Mouse (Mus musculus) regulatory T cell (primary cell): ENCODE results near the gene Spata13.

Source experiments
- in situ Hi-C: fragments of 300-600 bp; cut with MboI, MseI; formaldehyde crosslinking; loops from one replicate; pipeline ENCODE4 v1.15.1; 2025; ENCODE audit warnings: high pct_unique_total_duplicates

The Spata13 gene

DNA sequence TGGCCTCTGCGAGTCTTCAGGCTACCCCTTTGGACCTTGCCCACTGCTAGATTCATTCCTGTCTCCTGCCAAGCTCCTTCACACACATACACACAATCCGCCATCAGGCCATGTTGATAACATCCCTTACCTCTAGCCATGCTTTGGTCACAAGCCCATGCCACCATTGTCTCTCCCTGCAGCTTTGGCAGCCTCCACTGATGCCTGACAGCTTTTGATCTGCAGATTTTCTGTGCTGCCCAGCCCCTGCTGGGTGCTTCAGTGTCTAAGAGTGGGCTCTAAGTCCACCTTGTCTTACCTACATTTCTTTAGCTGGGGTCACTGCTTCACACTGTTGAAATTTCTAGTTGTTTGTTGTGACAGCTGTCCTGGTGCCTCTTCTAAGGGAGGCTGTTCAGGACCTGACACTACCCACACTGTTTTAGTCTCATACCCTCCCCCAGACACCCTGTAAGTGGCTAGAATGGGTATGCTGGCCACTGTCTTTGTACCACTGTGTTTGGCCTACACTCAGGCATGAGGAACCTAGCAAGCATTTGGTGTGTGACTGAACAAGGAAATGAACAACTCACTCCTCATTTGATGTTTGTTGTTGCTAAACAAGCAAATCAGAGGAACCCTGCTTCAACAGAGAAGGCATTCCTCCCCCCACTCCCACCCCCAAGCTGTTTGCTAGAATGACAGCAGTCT lies 43.0 kb downstream of the Spata13 start:
- in situ Hi-C loops, result no loop called here

DNA sequence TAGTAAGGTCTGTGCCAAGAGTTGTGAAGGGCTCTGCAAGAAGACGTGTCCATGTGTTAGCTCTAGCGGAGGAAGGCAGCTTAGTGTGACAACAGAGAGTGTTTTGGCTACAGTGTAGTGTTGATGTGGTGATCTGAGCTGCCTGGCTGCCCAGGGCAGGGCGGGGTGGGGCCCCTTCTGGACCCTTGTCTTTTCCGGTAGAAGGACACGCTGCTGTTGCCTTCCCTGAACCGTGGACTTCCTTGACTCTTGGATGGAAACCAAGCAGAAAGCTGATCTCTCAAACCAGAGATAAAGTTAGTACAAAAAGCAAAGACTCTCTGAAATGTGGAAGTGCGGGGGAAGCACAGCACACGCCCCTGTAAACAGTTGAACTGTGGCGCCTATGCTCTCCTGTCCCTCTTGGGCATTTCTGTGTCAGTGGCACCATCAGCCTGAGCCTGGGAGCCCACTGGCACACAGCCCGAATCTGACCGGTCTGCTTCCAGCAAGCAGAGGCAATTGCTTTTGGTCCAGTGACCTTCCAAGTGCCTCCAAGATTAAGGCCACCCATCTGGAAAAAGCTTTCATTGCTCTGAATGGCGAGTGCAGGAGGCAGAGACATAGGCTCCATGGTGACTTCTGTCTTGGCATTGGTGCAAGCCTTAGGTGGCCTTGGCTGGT lies 48.7 kb downstream of the Spata13 start:
- in situ Hi-C loops, result no loop called here

DNA sequence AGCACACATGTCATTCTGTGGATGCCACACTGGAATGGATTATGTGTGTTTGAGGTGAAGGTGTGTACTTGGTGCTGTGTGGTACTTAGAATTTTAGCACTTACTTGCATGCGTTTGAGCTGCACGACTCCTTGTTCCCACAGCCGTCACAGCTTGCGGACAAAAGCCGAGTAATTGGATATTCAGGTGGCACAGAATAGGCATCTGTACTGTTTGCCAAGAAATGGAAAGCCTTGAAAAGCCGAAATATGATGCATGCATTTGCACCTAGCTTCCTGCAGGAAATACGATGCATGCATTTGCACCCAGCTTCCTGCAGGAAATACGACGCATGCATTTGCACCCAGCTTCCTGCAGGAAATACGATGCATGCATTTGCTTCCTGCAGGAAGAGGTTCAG lies 50.2 kb downstream of the Spata13 start:
- in situ Hi-C loops, result no loop called here

DNA sequence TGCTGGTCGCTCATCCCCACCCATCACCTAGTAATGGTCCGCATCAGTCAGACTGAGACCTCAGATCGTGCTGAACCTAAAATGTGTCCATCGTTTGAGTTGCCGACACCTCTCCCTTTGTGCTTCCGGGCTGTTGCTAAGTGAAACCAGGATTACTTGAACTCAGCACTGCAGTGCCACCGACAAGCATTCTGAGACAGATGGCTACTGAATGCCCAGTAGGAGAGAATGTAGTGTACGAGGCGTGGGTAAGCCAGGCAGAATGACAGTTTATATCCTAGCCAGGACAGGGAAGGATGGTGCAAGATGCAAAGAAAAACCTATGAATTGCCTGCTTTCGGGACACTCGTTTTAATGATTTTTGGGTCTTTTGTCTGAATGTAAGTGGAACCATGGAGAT lies 52.9 kb downstream of the Spata13 start:
- in situ Hi-C loops, result no loop called here

DNA sequence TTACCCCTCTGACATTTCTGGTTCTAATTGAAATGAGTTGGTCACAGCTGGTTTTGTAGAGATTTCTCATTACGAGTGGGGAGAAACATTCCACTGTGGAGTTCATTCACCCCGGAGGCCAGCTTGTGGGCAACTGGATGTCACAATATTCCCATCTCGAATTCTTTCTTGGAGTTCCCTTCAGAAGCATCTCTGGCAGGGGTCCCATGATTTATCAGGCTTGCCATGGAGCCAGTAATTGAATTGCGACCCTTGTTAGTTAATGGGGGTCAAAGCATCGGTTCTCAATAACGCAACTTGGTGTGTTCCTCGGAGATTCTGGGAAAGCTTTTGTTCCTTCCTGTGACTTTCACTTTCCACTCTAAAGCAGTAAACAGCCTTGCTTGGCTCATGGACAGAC lies 53.4 kb downstream of the Spata13 start:
- in situ Hi-C loops, result no loop called here

DNA sequence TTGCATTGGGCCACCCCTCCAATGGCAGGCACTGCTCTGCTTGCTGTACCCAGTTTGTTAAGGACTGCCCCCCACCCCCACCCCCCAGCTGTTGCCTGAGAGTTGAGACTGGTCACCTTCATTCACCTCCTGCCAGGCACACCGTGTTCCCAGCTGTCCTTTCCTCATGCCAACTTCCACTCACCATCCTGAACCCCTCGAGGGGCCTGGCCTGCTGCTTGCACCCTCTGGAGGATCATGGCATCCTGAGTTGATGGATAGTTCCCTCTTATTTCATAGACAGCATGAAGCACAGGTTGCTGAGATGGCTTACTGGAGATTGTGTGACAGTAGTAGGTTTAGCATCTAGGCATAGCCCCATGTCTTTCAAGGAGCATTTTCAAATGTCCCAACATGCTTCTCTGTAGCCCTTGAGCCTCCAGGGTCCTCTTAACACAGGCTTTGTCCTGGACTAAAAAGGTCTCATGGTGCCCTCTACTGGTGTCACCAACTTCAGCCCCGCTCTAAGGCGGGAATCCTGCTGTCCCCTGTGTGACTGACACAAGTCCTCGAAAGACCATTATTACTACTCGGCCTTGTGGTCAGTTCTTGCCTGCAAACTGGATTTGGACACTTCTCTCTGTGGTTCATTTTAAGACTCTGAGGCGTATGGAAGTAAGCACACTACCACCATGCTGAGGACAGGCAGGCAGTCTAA lies 54.9 kb downstream of the Spata13 start:
- in situ Hi-C loops, result no loop called here

DNA sequence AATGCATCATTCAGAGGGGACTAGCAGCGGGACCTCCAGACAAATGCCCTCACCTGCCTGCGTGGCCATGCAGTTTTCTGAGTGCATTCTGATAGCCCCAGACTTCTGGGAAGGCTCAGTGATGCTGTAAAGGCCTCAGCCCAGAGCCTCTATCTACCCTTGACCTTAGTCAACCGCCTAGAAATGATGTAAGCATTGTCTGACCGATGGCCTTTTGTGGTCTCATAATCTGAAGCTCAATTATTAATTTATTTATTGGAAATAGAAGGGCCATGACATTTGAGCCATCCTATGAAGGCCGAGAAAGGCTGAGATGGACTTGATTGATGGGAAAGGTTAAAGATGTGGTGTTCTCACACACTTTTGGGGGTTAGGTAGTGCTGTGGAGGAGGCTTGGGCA lies 56.0 kb downstream of the Spata13 start:
- in situ Hi-C loops, result loop anchor here (5.0 kb wide), 1 partner anchor 167 kb away; no protein-coding TSS in a partner anchor

DNA sequence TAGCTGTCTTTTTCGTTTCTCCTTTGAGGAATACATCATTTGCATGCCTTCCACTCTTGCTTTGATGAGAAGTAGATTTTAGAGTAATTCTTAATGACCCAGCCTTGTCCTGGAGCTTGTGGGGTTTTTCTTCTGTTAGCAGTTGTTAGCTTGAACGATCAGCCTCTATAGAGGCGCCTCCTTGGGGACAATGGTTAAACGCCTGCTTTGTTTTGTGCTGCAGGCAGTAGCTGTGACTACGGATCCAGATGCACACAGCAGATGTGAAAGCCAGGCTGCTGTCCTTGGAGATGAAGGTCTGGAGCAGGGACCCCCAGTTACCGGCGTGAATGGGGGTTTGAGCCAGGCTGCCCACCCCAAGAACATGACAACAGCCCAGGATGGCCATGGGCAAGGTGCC lies 56.8 kb downstream of the Spata13 start:
- in situ Hi-C loops, result loop anchor here (5.0 kb wide), 1 partner anchor 168 kb away; no protein-coding TSS in a partner anchor

DNA sequence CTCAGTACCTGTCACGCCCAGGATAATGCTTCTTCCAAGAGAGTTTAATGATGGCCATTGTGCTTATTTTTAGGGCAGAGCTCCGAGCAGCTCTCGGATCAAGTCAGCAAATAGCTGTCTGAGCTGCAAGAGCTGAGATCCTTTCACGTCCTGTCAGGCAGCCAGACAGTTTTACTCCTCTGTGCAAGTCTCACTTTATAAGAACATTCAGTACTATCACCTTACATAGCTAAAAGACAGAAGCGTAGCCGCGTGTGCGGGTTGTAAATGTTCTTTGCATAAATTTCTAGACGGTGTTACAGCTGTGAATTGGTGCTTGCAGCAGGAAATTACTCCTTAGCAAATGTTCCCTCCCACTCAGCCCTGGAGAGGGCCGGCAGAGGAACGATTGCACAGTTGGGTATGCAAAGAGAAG lies 59.3 kb downstream of the Spata13 start:
- in situ Hi-C loops, result loop anchor here (5.0 kb wide), 1 partner anchor 171 kb away; no protein-coding TSS in a partner anchor

DNA sequence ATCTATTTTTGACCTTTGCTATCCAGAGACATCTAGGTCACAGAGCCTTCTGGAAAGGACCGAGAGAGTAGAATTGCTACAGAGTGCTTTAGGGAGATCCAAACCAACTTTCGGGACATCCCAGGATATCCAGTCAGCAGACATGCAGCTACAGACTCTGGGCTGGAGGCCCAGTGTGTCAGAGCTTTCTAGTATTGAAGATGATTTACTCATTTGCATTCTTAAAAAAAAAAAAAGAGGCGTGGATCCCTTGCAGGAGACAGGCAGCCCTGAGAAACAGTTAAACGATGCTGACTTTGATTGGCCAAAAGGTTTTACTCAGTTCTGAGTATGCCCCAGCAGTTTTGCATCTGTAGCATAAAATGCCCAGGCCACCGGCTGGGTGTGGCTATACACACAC lies 59.9 kb downstream of the Spata13 start:
- in situ Hi-C loops, result loop anchor here (5.0 kb wide), 1 partner anchor 171 kb away; no protein-coding TSS in a partner anchor

DNA sequence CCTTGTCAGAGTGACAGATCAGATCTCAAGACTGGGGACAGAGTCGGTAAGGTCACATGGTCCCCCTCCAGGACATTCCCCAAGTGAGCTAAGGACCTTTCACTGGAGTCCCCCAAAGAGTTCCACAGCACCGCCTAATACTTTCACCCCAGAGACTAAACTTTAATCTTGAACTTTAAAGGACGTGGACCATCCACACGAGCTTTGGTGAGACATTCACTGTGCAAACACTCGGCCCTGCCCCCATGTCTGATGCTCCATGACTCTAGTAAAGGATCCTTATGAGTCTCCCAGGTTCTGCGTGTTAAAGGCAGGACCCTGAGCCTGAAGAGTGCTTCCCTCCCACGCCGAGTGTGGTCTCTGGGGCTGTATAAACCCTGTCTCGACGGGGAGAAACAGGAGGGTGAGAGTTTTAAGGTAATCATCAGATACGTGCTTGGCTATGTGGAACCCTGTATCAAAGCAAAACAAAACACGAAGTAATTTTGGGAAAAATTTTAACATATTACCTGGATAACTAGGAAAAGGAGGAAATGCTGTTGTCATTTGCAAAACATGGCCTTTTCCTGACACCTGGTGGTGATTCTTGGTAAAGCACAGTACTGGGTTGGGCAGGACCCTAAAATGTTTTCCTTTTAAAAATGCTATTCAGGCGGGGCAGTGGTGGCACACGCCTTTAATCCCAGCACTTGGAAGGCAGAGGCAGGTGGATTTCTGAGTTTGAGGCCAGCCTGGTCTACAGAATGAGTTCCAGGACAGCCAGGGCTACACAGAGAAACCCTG lies 60.6 kb downstream of the Spata13 start:
- in situ Hi-C loops, result loop anchor here (5.0 kb wide), 1 partner anchor 172 kb away; no protein-coding TSS in a partner anchor

DNA sequence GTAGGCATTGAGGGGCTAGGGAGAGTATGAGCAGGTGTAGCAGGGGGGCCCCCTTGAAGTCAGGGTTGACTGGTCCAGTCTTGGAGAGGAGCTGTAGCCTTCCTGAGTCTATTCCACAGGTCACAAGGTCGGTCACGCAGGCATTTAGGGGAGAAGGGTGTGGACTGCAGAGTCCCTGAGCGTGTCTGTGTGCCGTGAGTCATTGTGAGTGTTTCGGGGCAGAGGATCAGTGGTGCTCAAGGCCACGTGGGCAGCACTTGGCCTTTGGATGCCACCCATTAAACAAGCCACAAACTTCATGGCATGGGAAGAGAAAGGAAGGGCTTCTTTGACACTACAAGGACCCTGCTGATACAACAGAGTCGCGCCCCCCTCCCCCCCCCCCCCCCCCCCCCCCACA lies 63.5 kb downstream of the Spata13 start:
- in situ Hi-C loops, result loop anchor here (5.0 kb wide), 1 partner anchor 65 kb away; no protein-coding TSS in a partner anchor

DNA sequence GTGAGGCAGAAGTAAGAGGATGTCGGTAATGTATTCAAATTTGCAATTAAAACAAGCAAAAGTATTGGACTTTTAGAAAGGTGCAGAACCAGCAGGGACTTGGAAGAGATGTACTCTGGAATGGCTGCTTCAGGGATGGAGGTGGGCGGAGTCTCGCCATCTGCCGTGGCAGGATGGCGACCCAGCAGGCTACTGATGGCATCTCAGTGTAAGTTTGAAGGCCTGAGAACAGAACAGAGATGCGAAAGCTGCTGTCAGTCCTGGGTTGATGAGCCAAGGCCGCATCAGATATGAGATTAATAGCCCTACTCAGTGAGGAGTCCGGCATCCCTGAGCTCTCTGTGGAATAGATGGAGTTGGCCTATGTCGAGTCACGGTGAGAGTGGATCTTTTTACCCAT lies 65.2 kb downstream of the Spata13 start:
- in situ Hi-C loops, result loop anchor here (5.0 kb wide), 1 partner anchor 63 kb away; no protein-coding TSS in a partner anchor

DNA sequence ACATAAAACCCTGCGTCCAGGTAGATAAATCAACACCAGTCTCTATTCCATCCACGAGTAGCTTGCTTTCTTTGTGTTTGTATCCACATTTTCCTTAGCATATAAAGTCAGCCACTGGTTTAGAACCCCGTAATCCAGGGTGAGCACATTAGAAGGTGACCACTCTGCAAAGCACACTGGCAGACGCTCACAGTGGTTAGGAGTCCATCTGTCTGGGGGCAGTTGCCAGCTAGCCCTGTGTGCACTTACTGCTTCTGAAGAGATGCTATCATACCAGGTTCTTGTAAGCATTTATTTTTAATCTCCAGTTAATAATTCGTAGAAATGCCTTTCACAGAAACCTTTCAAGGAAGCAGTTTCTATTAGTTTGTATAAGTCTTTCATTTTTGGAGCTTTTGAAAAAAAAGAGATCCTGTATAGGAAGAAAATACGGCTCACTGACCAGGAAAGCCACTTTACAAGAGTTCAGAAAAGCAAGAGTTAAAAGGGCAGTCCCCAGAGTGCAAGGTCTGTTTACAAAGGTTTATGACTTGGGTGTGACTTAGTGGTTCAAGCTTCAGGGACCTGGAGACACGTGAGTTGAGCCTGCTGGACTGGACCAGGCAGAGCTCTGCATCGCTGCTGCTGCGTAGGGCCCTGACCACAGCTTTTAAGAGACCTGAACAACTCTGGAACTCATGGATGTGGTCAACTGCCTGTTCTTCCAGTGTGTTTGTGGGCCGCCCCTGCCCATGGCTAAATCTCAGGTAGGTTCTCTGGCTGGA lies 68.8 kb downstream of the Spata13 start:
- in situ Hi-C loops, result no loop called here

DNA sequence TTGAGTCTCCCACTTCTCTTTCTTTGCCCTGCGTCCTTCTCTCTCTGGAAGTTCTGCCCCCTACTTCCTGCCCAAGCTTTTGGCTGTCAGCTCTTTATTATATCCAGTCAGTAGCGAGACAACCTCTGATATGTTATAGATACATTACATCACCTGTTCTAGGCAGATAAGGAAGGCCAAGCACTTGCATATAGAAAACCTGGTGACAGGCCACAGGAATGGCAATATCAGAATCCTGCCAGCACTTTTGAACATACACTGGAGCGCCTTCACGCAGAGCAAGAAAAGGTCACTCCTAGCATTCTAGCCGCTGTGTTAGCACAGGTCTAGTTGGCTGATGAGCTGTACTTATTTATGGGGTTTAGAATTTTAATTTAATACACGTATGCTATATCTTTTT lies 70.7 kb downstream of the Spata13 start:
- in situ Hi-C loops, result no loop called here

DNA sequence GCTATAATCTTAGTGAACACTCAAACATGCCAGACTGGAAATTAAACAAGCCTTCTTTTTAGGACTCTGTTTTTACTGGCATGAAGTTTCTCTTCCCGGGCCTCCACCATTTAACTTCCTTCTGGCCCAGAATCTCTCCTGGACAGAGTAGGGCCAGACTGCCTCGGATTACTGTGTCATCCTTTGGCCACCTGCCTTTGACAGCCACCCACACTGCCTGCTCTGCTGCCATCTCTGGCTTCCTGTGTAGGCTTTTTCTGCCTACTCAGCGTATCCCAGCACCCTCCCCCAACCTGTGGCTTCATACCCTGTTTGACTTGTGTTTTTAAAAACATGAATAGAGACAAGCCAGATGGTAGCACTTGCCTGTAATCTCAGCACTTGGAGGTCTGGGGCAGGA lies 71.2 kb downstream of the Spata13 start:
- in situ Hi-C loops, result no loop called here

DNA sequence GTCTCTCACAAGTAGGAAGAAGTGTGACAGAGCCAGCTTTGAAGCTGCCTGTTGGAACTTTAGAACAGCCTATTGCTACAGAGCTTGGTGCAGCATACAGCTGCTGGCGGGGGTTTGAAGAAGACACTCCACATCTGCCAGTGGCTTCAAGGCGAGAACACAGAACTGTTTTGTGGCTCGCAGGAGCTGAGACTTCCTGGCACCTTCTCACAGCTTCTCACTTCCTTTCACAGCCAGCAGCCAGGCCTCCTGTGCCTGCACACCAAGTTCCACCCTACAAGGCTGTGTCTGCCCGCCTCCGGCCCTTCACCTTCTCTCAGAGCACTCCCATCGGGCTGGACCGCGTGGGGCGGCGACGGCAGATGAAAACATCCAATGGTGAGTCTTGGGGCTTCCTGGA lies 75.4 kb downstream of the Spata13 start:
- in situ Hi-C loops, result no loop called here

DNA sequence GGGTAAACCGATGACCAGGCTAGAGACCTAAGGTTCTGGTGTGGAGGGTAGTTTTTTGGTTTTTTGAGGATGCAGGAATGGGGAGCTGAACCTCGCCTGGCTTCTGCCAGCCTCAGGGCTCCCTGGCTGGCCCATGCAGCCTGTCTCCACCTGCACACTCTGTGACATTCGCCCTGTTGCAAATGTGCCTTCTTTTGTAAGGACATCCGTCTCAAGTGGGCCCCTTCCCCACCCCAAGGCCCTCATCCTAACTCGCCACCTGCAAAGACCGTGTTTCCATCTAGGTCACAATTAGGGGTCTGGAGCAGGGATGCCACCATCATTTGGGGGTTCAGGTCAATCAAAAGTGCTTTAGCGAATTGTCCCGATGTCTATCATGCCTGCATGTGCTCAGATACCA lies 75.9 kb downstream of the Spata13 start:
- in situ Hi-C loops, result no loop called here

DNA sequence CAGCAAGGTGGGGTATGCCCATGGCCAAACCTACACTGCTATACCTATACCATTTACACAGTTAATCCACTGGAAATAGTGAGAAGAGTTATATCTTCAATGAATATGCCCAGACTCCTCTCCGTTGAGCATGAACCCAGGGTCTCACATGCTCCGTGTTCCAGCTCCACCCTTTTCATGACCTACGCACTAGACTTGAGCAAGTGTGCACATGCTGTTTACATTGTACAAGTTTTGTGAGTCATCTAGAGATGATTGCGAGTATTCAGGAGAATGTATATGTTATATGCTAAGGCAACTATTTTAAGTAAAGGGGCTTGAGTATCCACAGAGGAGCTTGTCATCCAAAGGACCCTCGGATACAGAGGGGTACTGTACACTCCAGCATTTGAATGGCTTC lies 77.4 kb downstream of the Spata13 start:
- in situ Hi-C loops, result no loop called here

DNA sequence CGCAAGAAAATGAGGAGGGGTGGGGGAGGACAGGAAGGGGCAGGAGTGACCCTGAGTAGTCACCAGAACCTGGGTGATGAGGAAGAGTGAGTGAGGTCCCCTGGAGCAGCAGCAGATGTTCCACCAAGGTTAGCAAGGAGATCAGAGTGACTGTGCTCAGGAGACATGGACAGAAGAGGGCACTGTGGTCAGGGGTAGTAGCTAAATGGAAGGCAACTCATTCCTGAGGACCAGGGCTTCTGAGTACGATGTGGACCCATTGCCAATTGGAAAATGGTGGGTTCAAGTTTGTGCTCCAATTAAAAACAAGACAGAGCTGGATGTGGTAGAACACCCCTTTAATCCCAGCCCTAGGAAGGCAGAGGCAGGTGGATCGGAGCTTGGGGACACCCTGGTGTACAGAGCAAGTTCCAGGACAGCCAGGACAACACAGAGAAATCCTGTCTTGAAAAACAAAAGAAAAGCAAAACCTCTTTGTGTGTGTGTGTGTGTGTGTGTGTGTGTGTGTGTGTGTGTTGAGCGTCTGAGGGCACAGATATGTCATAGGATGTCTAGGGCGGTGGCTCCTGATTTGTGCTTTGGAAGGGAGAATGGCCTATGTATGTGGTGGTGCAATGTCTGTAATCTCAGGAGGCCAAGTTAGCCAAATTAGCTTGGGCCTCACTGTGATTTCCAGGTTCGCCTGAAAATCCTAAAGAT lies 77.9 kb downstream of the Spata13 start:
- in situ Hi-C loops, result no loop called here
